Mouse (Mus musculus) forebrain, postnatal 0 days (tissue): ENCODE measurements around the gene Smim24. TPM values are rescaled to one million over a fixed set of nuclear protein-coding genes. Genes with fewer than 3 reads are reported as not detected.

Experiments used
- ATAC-seq: fragments of 200-750 bp; cut with Nextera tagmentation; 2 replicates; pipeline ENCODE4 v1.8.0; 2017; ENCODE audit warnings: mild to moderate bottlenecking, moderate library complexity
- DNase-seq: peaks from one replicate; pipeline ENCODE4 v3.0.0-alpha.2; 2015
- H3K27ac ChIP-seq: fragments of 300-500 bp; sonication (generic); 2 replicates; pipeline ENCODE4 v1.5.1; 2014; ENCODE audit warnings: low read depth, mild to moderate bottlenecking, antibody characterized with exemption, low read length, moderate library complexity, mixed read lengths
- H3K27me3 ChIP-seq: fragments of 300-500 bp; sonication (generic); 2 replicates; pipeline ENCODE4 v1.6.1; 2014; ENCODE audit warnings: mild to moderate bottlenecking, low read length, mixed read lengths; ENCODE audit not compliant: insufficient read depth
- H3K36me3 ChIP-seq: fragments of 300-500 bp; sonication (generic); 2 replicates; pipeline ENCODE4 v1.6.1; 2014; ENCODE audit warnings: mild to moderate bottlenecking, moderate library complexity; ENCODE audit not compliant: insufficient read depth
- H3K4me1 ChIP-seq: fragments of 300-500 bp; sonication (generic); 2 replicates; pipeline ENCODE4 v1.6.1; 2014; ENCODE audit warnings: antibody characterized with exemption; ENCODE audit not compliant: insufficient read depth
- H3K4me2 ChIP-seq: fragments of 300-500 bp; sonication (generic); 2 replicates; pipeline ENCODE4 v1.6.1; 2014; ENCODE audit warnings: low read depth, mild to moderate bottlenecking, moderate library complexity
- H3K4me3 ChIP-seq: fragments of 300-500 bp; sonication (generic); 2 replicates; pipeline ENCODE4 v1.5.1; 2014; ENCODE audit warnings: low read depth, low read length, mixed read lengths
- H3K9ac ChIP-seq: fragments of 300-500 bp; sonication (generic); 2 replicates; pipeline ENCODE4 v1.6.1; 2014; ENCODE audit warnings: mild to moderate bottlenecking
- H3K9me3 ChIP-seq: fragments of 300-500 bp; sonication (generic); 2 replicates; pipeline ENCODE4 v1.6.1; 2016; ENCODE audit warnings: low read length
- CTCF ChIP-seq: sonication (generic); IDR thresholded peaks from 2 replicates; pipeline ENCODE4 v1.5.1; 2016; ENCODE audit warnings: antibody characterized with exemption, control low read depth, low read depth
- WGBS: fragments of 180-500 bp; shearing (Covaris S2); extraction: QIAGEN DNeasy Blood & Tissue Kit; methylation state at CpG from one replicate; pipeline ENCODE4 v1.1.7; 2014; 5-methylcytosine and 5-hydroxymethylcytosine counted together
- polyA plus RNA-seq: library from polyadenylated mRNA; unstranded; fragments of >200 nt; fragmentation: Nextera tagmentation; extraction: Ambion mirVana; gene quantifications from 2 replicates; pipeline ENCODE4 v1.2.1, GENCODE M21; 2015
- total RNA-seq: library from RNA; depleted of rRNA; stranded (reverse); fragments of >200 nt; gene quantifications from 2 replicates; pipeline ENCODE4 v1.2.3, GENCODE M21; 2014

Smim24 gene
- total and polyA plus RNA-seq, 2 experiments from 2014 or later = 1.3 to 1.7 TPM

- 2% methylated on average over 57 of the region's 59 CpGs for WGBS
- H3K9ac ChIP-seq = peak within 1 kb of the TSS; percentile 81
- peak within 1 kb of the TSS; percentile 92 for H3K4me2 ChIP-seq
- H3K9me3 ChIP-seq = no peaks in the 10 kb centered on the region
- no peaks in the 10 kb centered on the region for H3K27me3 ChIP-seq
- peak within 1 kb of the TSS; percentile 71 for H3K4me3 ChIP-seq
- ATAC-seq (no peak), DNase-seq (no peak)
- TF ChIP-seq CTCF = no peak
- peak within 1 kb of the TSS; percentile 87 for H3K27ac ChIP-seq
- peaks cover 18% of the 10 kb centered on the region; the same call in 1 of the 2 replicates for H3K36me3 ChIP-seq
- peaks cover 22% of the 10 kb centered on the region for H3K4me1 ChIP-seq
These were observed 14.9 kb upstream of the Smim24 start, which contains the start of gene Fzr1 for GRCm38 (mm10) chr10:81377793-81378552. Gene Fzr1, minus strand, starts transcription at chr10:81378516.

- TF ChIP-seq CTCF = peak; percentile 32; the same call in 1 of the 2 replicates
- H3K9ac ChIP-seq = peak overlapping the region; percentile 81
- 1% methylated on average over 45 of the region's 46 CpGs for WGBS
- DNase-seq = peak; percentile 100
- H3K27me3 ChIP-seq = no peaks in the 10 kb centered on the region
- H3K4me3 ChIP-seq = peak overlapping the region; percentile 71
- H3K36me3 ChIP-seq = peaks cover 11% of the 10 kb centered on the region; the same call in 1 of the 2 replicates
- ATAC-seq = peak; percentile 98
- peaks cover 22% of the 10 kb centered on the region for H3K4me1 ChIP-seq
- peak overlapping the region; percentile 87 for H3K27ac ChIP-seq
- H3K4me2 ChIP-seq = peak overlapping the region; percentile 92
- no peaks in the 10 kb centered on the region for H3K9me3 ChIP-seq
These were observed 14.2 kb upstream of the Smim24 start for GRCm38 (mm10) chr10:81378553-81379182.

GRCm38 (mm10) chr10:81379183-81379553, 13.7 kb upstream of the Smim24 start:
- no peak for TF ChIP-seq CTCF
- WGBS = 56% methylated on average over 3 of the region's 3 CpGs
- H3K27me3 ChIP-seq = no peaks in the 10 kb centered on the region
- no peak for DNase-seq
- H3K27ac ChIP-seq = 0 out of 2 replicates have a peak overlapping the region, but pooled peaks have one; percentile 10
- no peaks in the 10 kb centered on the region for H3K9me3 ChIP-seq
- H3K4me3 ChIP-seq = peak overlapping the region; percentile 71
- no peak overlapping the region; the same call in 1 of the 2 replicates for H3K9ac ChIP-seq
- H3K4me2 ChIP-seq = peak overlapping the region; percentile 92
- no peak for ATAC-seq
- peaks cover 22% of the 10 kb centered on the region for H3K4me1 ChIP-seq
- peaks cover 6% of the 10 kb centered on the region; the same call in 1 of the 2 replicates for H3K36me3 ChIP-seq

- DNase-seq = no peak
- Histone ChIP-seq H3K36me3 (no peaks in the 10 kb centered on the region), H3K27me3 (no peaks in the 10 kb centered on the region), H3K4me3 (no peak overlapping the region), H3K9ac (no peak overlapping the region), H3K4me2 (no peak overlapping the region), H3K9me3 (no peaks in the 10 kb centered on the region), H3K4me1 (peaks cover 26% of the 10 kb centered on the region), H3K27ac (no peak overlapping the region)
- WGBS = 90% methylated on average over 6 of the region's 6 CpGs
- ATAC-seq = no peak
- TF ChIP-seq CTCF = no peak
These were observed 13.0 kb upstream of the Smim24 start for GRCm38 (mm10) chr10:81379809-81380378.

GRCm38 (mm10) chr10:81382039-81382438, 10.8 kb upstream of the Smim24 start:
- WGBS = 84% methylated on average over 5 of the region's 5 CpGs
- Histone ChIP-seq H3K27me3 (no peaks in the 10 kb centered on the region), H3K9ac (no peak overlapping the region), H3K4me1 (peaks cover 22% of the 10 kb centered on the region), H3K4me2 (no peak overlapping the region), H3K4me3 (no peak overlapping the region), H3K27ac (no peak overlapping the region), H3K36me3 (peaks cover 15% of the 10 kb centered on the region; the same call in 1 of the 2 replicates), H3K9me3 (no peaks in the 10 kb centered on the region)
- DNase-seq (no peak), ATAC-seq (no peak)
- no peak for TF ChIP-seq CTCF

GRCm38 (mm10) chr10:81383802-81384604, 8.8 kb upstream of the Smim24 start, which contains the start of the genes Dohh and Gm48551:
Gene Dohh, plus strand, starts transcription at chr10:81384428.
Gene Gm48551, plus strand, starts transcription at chr10:81384466.
- DNase-seq = peak; percentile 98
- peak; percentile 23 for TF ChIP-seq CTCF
- ATAC-seq = peak; percentile 97
- no peaks in the 10 kb centered on the region for H3K27me3 ChIP-seq
- H3K4me1 ChIP-seq = peaks cover 14% of the 10 kb centered on the region
- peaks cover 35% of the 10 kb centered on the region for H3K36me3 ChIP-seq
- no peaks in the 10 kb centered on the region for H3K9me3 ChIP-seq
- peak within 1 kb of the TSS; percentile 85 for H3K4me2 ChIP-seq
- peak within 1 kb of the TSS; percentile 90 for H3K27ac ChIP-seq
- H3K9ac ChIP-seq = peak within 1 kb of the TSS; percentile 86
- peak within 1 kb of the TSS; percentile 72 for H3K4me3 ChIP-seq
- 6% methylated on average over 52 of the region's 54 CpGs for WGBS
